Mouse (Mus musculus) liver, adult 2 months (tissue): ENCODE data around the gene Nfu1. TPM values are rescaled to one million over a fixed set of nuclear protein-coding genes. Genes with fewer than 3 reads are reported as not detected.

Experiments
- DNase-seq: peaks from one replicate; pipeline ENCODE4 v3.0.0-alpha.2; 2011; ENCODE audit warnings: low read depth, low spot score; ENCODE audit errors: extremely low read depth
- H3K27ac ChIP-seq: fragments of 200-500 bp; replicated peaks from 2 replicates; pipeline ENCODE4 v1.5.1; 2012; ENCODE audit warnings: low read depth, mild to moderate bottlenecking, control low read depth, inconsistent platforms, low read length; ENCODE audit not compliant: insufficient read depth
- H3K27me3 ChIP-seq: fragments of 200-500 bp; 2 replicates; pipeline ENCODE4 v1.6.1; 2012; ENCODE audit warnings: mild to moderate bottlenecking, moderate library complexity, low read length, inconsistent platforms; ENCODE audit not compliant: control insufficient read depth, insufficient read depth
- H3K36me3 ChIP-seq: fragments of 200-500 bp; 2 replicates; pipeline ENCODE4 v1.6.1; 2012; ENCODE audit warnings: low read length, inconsistent platforms; ENCODE audit not compliant: control insufficient read depth, insufficient read depth
- H3K4me1 ChIP-seq: fragments of 200-500 bp; 2 replicates; pipeline ENCODE4 v1.6.1; 2011; ENCODE audit warnings: low read length; ENCODE audit not compliant: control insufficient read depth, insufficient read depth
- H3K4me3 ChIP-seq: fragments of 200-500 bp; 2 replicates; pipeline ENCODE4 v1.5.1; 2011; ENCODE audit warnings: low read depth, mild to moderate bottlenecking, control low read depth, low read length, moderate library complexity; ENCODE audit not compliant: insufficient read depth
- H3K79me2 ChIP-seq: fragments of 200-500 bp; 2 replicates; pipeline ENCODE4 v1.6.1; 2012; ENCODE audit warnings: inconsistent platforms, mild to moderate bottlenecking, low read length, moderate library complexity; ENCODE audit not compliant: control insufficient read depth, insufficient read depth
- H3K9ac ChIP-seq: fragments of 200-500 bp; 2 replicates; pipeline ENCODE4 v1.6.1; 2012; ENCODE audit warnings: low read depth, mild to moderate bottlenecking, control low read depth, inconsistent platforms, low read length
- CTCF ChIP-seq: fragments of 200-500 bp; IDR thresholded peaks from 2 replicates; pipeline ENCODE4 v1.5.1; 2011; ENCODE audit warnings: low read depth, low read length, control low read depth
- POLR2A ChIP-seq: fragments of 200-500 bp; IDR thresholded peaks from 2 replicates; pipeline ENCODE4 v1.6.1; 2011; ENCODE audit warnings: low read length, control low read depth; ENCODE audit not compliant: insufficient read depth; ENCODE audit errors: extremely low read depth
- WGBS: fragments of 180-500 bp; shearing (Covaris S2); methylation state at CpG from one replicate; pipeline ENCODE4 v1.1.7; 2018; 5-methylcytosine and 5-hydroxymethylcytosine counted together
- polyA plus RNA-seq: library from polyadenylated mRNA; depleted of rRNA; stranded (reverse); fragments of >200 nt; gene quantifications from 2 replicates; pipeline ENCODE4 v1.2.3, GENCODE M21; 2012
- total RNA-seq: library from RNA; depleted of rRNA; stranded (reverse); fragments of >200 nt; gene quantifications from 2 replicates; pipeline ENCODE4 v1.2.3, GENCODE M21; 2014

Nfu1 gene
- total and polyA plus RNA-seq, 2 experiments = 51.7 to 152 TPM

- Histone ChIP-seq H3K9ac (no peak overlapping the region), H3K4me3 (no peak overlapping the region), H3K27ac (no peak overlapping the region), H3K4me1 (peaks cover 13% of the 10 kb centered on the region), H3K27me3 (no peaks in the 10 kb centered on the region), H3K79me2 (peaks cover 1% of the 10 kb centered on the region; the same call in 1 of the 2 replicates), H3K36me3 (no peaks in the 10 kb centered on the region)
- no peak for DNase-seq
- TF ChIP-seq CTCF = no peak
Measured at GRCm38 (mm10) chr6:87005577-87005976, 3.5 kb upstream of the Nfu1 start.

- peaks cover 6% of the 10 kb centered on the region for H3K4me1 ChIP-seq
- TF ChIP-seq POLR2A = peak; percentile 87
- no peak for TF ChIP-seq CTCF
- peak overlapping the region; percentile 98 for H3K4me3 ChIP-seq
- peaks cover 4% of the 10 kb centered on the region; the same call in 1 of the 2 replicates for H3K36me3 ChIP-seq
- peak; percentile 81 for DNase-seq
- H3K79me2 ChIP-seq = peaks cover 5% of the 10 kb centered on the region; the same call in 1 of the 2 replicates
- peak overlapping the region; percentile 98 for H3K9ac ChIP-seq
- H3K27ac ChIP-seq = peak overlapping the region; percentile 93
- WGBS = under 1% methylated on average over 36 of the region's 36 CpGs
- no peaks in the 10 kb centered on the region for H3K27me3 ChIP-seq
Measured at GRCm38 (mm10) chr6:87009692-87010328, 774 bp downstream of the Nfu1 start.

GRCm38 (mm10) chr6:87016916-87017315 lies 7.9 kb downstream of the Nfu1 start:
- H3K9ac ChIP-seq = no peak overlapping the region
- no peak for TF ChIP-seq POLR2A
- TF ChIP-seq CTCF = peak; percentile 63
- 73% methylated on average over 4 of the region's 4 CpGs for WGBS
- H3K79me2 ChIP-seq = peaks cover 2% of the 10 kb centered on the region; the same call in 1 of the 2 replicates
- no peak overlapping the region for H3K27ac ChIP-seq
- H3K36me3 ChIP-seq = peaks cover 35% of the 10 kb centered on the region
- peak; percentile 49 for DNase-seq
- no peaks in the 10 kb centered on the region for H3K27me3 ChIP-seq
- H3K4me3 ChIP-seq = no peak overlapping the region
- no peaks in the 10 kb centered on the region for H3K4me1 ChIP-seq

- TF ChIP-seq POLR2A = no peak
- no peak for TF ChIP-seq CTCF
- 96% methylated on average over 8 of the region's 8 CpGs for WGBS
- Histone ChIP-seq H3K79me2 (no peaks in the 10 kb centered on the region), H3K36me3 (peaks cover 43% of the 10 kb centered on the region), H3K9ac (no peak overlapping the region), H3K27ac (no peak overlapping the region), H3K4me3 (no peak overlapping the region), H3K4me1 (no peaks in the 10 kb centered on the region), H3K27me3 (no peaks in the 10 kb centered on the region)
- no peak for DNase-seq
Measured at GRCm38 (mm10) chr6:87018874-87019273, 9.8 kb downstream of the Nfu1 start.

- TF ChIP-seq POLR2A (no peak), CTCF (no peak)
- no peak overlapping the region for H3K4me3 ChIP-seq
- no peaks in the 10 kb centered on the region for H3K27me3 ChIP-seq
- no peaks in the 10 kb centered on the region for H3K79me2 ChIP-seq
- no peak overlapping the region for H3K9ac ChIP-seq
- DNase-seq = no peak
- H3K27ac ChIP-seq = no peak overlapping the region
- WGBS = 98% methylated on average over 12 of the region's 12 CpGs
- peaks cover 45% of the 10 kb centered on the region for H3K36me3 ChIP-seq
- peaks cover under 1% of the 10 kb centered on the region; the same call in 1 of the 2 replicates for H3K4me1 ChIP-seq
Measured at GRCm38 (mm10) chr6:87021791-87022190, 12.8 kb downstream of the Nfu1 start.

- no peak overlapping the region for H3K27ac ChIP-seq
- TF ChIP-seq CTCF = no peak
- no peak for TF ChIP-seq POLR2A
- no peaks in the 10 kb centered on the region for H3K79me2 ChIP-seq
- peaks cover 7% of the 10 kb centered on the region for H3K4me1 ChIP-seq
- peak; percentile 91 for DNase-seq
- H3K27me3 ChIP-seq = no peaks in the 10 kb centered on the region
- no peak overlapping the region for H3K4me3 ChIP-seq
- WGBS = 19% methylated on average over 7 of the region's 7 CpGs
- peaks cover 18% of the 10 kb centered on the region; the same call in 1 of the 2 replicates for H3K36me3 ChIP-seq
- H3K9ac ChIP-seq = no peak overlapping the region
Measured at GRCm38 (mm10) chr6:87026980-87027379, 17.9 kb downstream of the Nfu1 start.
